Mouse (Mus musculus) liver, adult (tissue): ENCODE measurements around the gene Sp3.

Experiments used
- GATA4 ChIP-seq: IDR thresholded peaks from 2 replicates; pipeline ENCODE4 v1.6.1; 2014; ENCODE audit warnings: mild to moderate bottlenecking, low read length; ENCODE audit not compliant: insufficient replicate concordance

The Sp3 gene

GRCm38 (mm10) chr2:72909046-72909445 lies 71.2 kb downstream of the Sp3 start:
- no peak for TF ChIP-seq GATA4

DNA sequence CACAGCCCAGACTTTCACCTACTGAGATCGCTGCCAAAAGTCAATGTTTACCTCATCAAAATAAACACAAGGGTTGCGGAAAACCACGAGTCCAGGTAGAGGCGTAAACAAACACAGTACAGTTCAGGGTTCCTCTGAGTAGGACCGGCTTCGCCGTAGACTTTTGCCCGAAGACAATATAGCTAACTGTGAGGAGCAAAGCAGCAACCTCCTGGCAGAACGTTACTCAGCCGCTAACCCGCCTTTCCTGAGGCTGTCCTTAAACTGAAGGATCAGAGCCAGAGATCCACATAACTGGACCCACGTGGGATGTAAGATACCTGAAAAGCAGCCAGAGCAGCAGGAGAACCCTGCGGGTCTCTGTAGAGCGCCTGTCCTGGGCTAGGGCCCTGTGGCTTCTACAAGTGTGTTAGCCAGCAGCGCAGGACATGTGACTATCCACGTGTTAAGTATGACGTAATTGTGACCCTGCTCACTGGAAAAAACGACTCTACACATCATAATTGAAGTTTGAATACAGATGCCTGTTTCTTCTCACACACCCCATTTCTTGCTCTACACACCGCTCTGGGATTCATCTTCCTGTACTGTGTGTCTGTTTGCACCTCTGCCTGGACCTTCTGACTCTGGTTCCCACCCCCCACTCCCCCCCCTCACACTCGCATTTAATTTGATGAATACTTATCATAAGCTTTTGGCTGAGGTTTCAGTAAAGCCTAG lies 71.9 kb downstream of the Sp3 start:
- TF ChIP-seq GATA4: no peak

- no peak for TF ChIP-seq GATA4
Measured at GRCm38 (mm10) chr2:72906745-72907144, 73.5 kb downstream of the Sp3 start.

DNA sequence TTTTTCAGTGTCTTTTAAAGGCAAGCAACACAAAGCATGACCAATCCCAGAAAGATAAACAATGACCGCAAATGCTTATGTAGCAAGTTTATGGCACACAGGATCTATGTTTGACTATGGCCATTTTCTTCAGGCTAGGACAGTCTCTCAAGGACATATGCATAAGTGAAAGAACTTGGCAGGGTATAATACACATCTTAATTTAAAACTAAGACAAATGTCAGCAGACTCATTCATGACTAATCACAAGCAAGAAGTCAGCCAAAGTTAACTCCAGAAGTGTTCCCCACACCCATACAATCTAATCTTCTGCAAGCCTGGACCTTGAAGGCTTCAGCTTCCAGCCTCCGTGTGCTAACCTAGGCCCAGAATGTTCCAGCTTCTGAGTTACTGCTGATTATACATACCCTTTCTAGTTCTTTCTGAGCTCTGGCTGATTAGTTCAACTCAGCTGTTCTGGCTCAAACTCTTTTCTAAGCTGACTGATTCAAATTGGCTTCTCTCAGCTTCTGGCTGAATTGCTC lies 81.4 kb downstream of the Sp3 start:
- no peak for TF ChIP-seq GATA4

DNA sequence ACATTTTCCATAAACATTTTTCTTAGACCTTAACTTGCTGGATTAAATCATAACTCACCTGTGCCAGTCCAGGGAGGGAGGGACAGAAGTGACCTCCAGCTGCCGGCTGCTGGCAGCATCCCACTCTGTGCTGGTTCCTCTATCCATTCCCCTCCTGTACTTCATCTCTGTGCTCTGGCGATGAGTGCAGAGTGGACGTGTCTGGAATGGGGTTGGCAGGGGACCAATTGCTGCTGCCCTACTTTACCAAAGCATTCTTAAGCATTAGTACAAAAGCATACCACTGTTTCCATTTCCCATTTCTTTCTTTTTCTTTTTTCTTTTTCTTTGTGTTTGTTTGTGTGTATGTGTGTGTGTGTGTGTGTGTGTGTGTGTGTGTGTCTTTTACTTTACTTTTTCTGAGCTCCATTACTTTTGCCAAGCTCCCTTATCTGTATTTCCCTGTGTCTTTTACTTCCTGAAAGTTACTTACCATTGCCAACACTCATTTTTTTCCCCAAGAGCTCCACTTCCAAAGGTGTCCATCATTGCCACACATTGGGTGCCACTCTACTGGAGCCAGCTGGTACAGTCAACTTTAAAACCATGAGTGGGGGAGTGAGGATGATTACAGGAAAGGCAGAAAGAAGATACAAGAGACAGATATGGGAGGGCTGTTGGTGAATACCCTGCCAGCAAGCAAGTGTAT lies 82.0 kb downstream of the Sp3 start:
- TF ChIP-seq GATA4: no peak

DNA sequence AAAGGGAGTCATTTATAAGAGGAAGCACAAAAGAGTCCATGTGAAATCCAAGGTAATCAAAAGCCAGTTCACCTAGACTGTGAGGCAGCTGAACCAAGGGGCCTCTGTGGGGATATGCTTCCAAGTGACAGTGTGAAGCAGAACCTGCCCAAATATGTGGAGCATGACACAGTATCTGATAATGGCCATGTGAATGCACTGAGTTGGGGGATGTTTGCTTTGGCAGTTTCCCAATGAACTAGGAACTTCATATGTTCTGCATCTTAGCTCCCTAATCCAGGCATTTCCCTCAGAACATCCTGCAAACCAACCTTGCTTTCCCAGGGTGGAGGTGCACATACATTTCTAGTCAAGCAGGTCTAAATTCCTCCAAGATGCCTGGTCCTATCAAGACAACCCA lies 90.4 kb downstream of the Sp3 start:
- TF ChIP-seq GATA4: no peak
